Mouse (Mus musculus): ENCODE measurements around the gene Crtam. TPM values are rescaled to one million over a fixed set of nuclear protein-coding genes. Genes with fewer than 3 reads are reported as not detected.
A peak's percentile ranks its signal among the peaks of the same experiment; 100 is the strongest.

The Crtam gene
- polyA plus RNA-seq, 1 experiment from 2014 or later: not detected

GRCm38 (mm10) chr9:41047654-41048053, 43.2 kb upstream of the Crtam start:
- Histone ChIP-seq H3K9me3 (ENCODE audit: control insufficient read depth, low read length) (no peaks in the 10 kb centered on the region), H3K4me2 (ENCODE audit: low read depth) (no peak overlapping the region), H3K36me3 (ENCODE audit: control insufficient read depth, insufficient read depth, low read length) (no peaks in the 10 kb centered on the region), H3K27me3 (ENCODE audit: control insufficient read depth, insufficient read depth, low read length) (no peaks in the 10 kb centered on the region), H3K4me3 (ENCODE audit: low read depth, low read length) (no peak overlapping the region), H3K4me1 (ENCODE audit: control insufficient read depth, insufficient read depth, low read length) (peaks cover 7% of the 10 kb centered on the region), H3K9ac (ENCODE audit: low read length) (no peak overlapping the region), H3K27ac (ENCODE audit: low read depth, low read length) (no peak overlapping the region)
- DNase-seq (ENCODE audit: low spot score): no peak
- no peak for ATAC-seq (ENCODE audit: insufficient read depth, low FRiP score, low TSS enrichment)
- 91% methylated on average over 2 of the region's 2 CpGs for WGBS

GRCm38 (mm10) chr9:41044626-41045025, 40.2 kb upstream of the Crtam start:
- no peak overlapping the region for H3K4me2 ChIP-seq (ENCODE audit: low read depth)
- no peak overlapping the region for H3K27ac ChIP-seq (ENCODE audit: low read depth, low read length)
- ATAC-seq (ENCODE audit: insufficient read depth, low FRiP score, low TSS enrichment): no peak

GRCm38 (mm10) chr9:41043641-41044040, 39.2 kb upstream of the Crtam start:
- 91% methylated on average over 5 of the region's 5 CpGs for WGBS
- Histone ChIP-seq H3K9me3 (ENCODE audit: control insufficient read depth, low read length) (no peaks in the 10 kb centered on the region), H3K4me3 (ENCODE audit: low read depth, low read length) (no peak overlapping the region), H3K27ac (ENCODE audit: low read depth, low read length) (no peak overlapping the region), H3K9ac (ENCODE audit: low read length) (no peak overlapping the region), H3K4me2 (ENCODE audit: low read depth) (no peak overlapping the region), H3K27me3 (ENCODE audit: control insufficient read depth, insufficient read depth, low read length) (no peaks in the 10 kb centered on the region), H3K4me1 (ENCODE audit: control insufficient read depth, insufficient read depth, low read length) (no peaks in the 10 kb centered on the region), H3K36me3 (ENCODE audit: control insufficient read depth, insufficient read depth, low read length) (no peaks in the 10 kb centered on the region)
- DNase-seq (ENCODE audit: low spot score) (no peak), ATAC-seq (ENCODE audit: insufficient read depth, low FRiP score, low TSS enrichment) (no peak)

More at GRCm38 (mm10) chr9:41044626-41045025, 40.2 kb upstream of the Crtam start:
- peak; percentile 78 for DNase-seq (ENCODE audit: low spot score)
- no peaks in the 10 kb centered on the region for H3K9me3 ChIP-seq (ENCODE audit: control insufficient read depth, low read length)
- H3K4me1 ChIP-seq (ENCODE audit: control insufficient read depth, insufficient read depth, low read length): no peaks in the 10 kb centered on the region
- H3K36me3 ChIP-seq (ENCODE audit: control insufficient read depth, insufficient read depth, low read length): no peaks in the 10 kb centered on the region
- no peaks in the 10 kb centered on the region for H3K27me3 ChIP-seq (ENCODE audit: control insufficient read depth, insufficient read depth, low read length)
- no peak overlapping the region for H3K4me3 ChIP-seq (ENCODE audit: low read depth, low read length)
- H3K9ac ChIP-seq (ENCODE audit: low read length): no peak overlapping the region
- WGBS: 20% methylated on average over 3 of the region's 3 CpGs

- WGBS: 85% methylated on average over 3 of the region's 3 CpGs
- Histone ChIP-seq H3K36me3 (ENCODE audit: control insufficient read depth, insufficient read depth, low read length) (no peaks in the 10 kb centered on the region), H3K4me2 (ENCODE audit: low read depth) (no peak overlapping the region), H3K9me3 (ENCODE audit: control insufficient read depth, low read length) (no peaks in the 10 kb centered on the region), H3K4me1 (ENCODE audit: control insufficient read depth, insufficient read depth, low read length) (no peaks in the 10 kb centered on the region), H3K9ac (ENCODE audit: low read length) (no peak overlapping the region), H3K27me3 (ENCODE audit: control insufficient read depth, insufficient read depth, low read length) (no peaks in the 10 kb centered on the region), H3K4me3 (ENCODE audit: low read depth, low read length) (no peak overlapping the region), H3K27ac (ENCODE audit: low read depth, low read length) (no peak overlapping the region)
- DNase-seq (ENCODE audit: low spot score) (no peak), ATAC-seq (ENCODE audit: insufficient read depth, low FRiP score, low TSS enrichment) (no peak)
These were observed 37.0 kb upstream of the Crtam start for GRCm38 (mm10) chr9:41041404-41041803.

- Histone ChIP-seq H3K4me3 (ENCODE audit: low read depth, low read length) (no peak overlapping the region), H3K9me3 (ENCODE audit: control insufficient read depth, low read length) (no peaks in the 10 kb centered on the region), H3K27me3 (ENCODE audit: control insufficient read depth, insufficient read depth, low read length) (no peaks in the 10 kb centered on the region), H3K9ac (ENCODE audit: low read length) (no peak overlapping the region), H3K4me1 (ENCODE audit: control insufficient read depth, insufficient read depth, low read length) (no peaks in the 10 kb centered on the region), H3K4me2 (ENCODE audit: low read depth) (no peak overlapping the region), H3K27ac (ENCODE audit: low read depth, low read length) (no peak overlapping the region), H3K36me3 (ENCODE audit: control insufficient read depth, insufficient read depth, low read length) (no peaks in the 10 kb centered on the region)
- DNase-seq (ENCODE audit: low spot score) (no peak), ATAC-seq (ENCODE audit: insufficient read depth, low FRiP score, low TSS enrichment) (no peak)
- 53% methylated on average over 9 of the region's 9 CpGs for WGBS
These were observed 33.8 kb upstream of the Crtam start for GRCm38 (mm10) chr9:41038150-41038664.

GRCm38 (mm10) chr9:41031590-41032489, 27.4 kb upstream of the Crtam start:
- H3K36me3 ChIP-seq (ENCODE audit: control insufficient read depth, insufficient read depth, low read length): no peaks in the 10 kb centered on the region
- H3K9ac ChIP-seq (ENCODE audit: low read length): no peak overlapping the region
- no peak overlapping the region for H3K4me2 ChIP-seq (ENCODE audit: low read depth)
- H3K27me3 ChIP-seq (ENCODE audit: control insufficient read depth, insufficient read depth, low read length): no peaks in the 10 kb centered on the region
- no peaks in the 10 kb centered on the region for H3K4me1 ChIP-seq (ENCODE audit: control insufficient read depth, insufficient read depth, low read length)
- no peak for ATAC-seq (ENCODE audit: insufficient read depth, low FRiP score, low TSS enrichment)
- no peak overlapping the region for H3K27ac ChIP-seq (ENCODE audit: low read depth, low read length)
- no peak for DNase-seq (ENCODE audit: low spot score)
- H3K4me3 ChIP-seq (ENCODE audit: low read depth, low read length): no peak overlapping the region
- H3K9me3 ChIP-seq (ENCODE audit: control insufficient read depth, low read length): no peaks in the 10 kb centered on the region
- WGBS: 50% methylated on average over 18 of the region's 18 CpGs

- WGBS: 79% methylated on average over 6 of the region's 6 CpGs
- no peak overlapping the region for H3K4me3 ChIP-seq (ENCODE audit: low read depth, low read length)
- no peak overlapping the region for H3K9ac ChIP-seq (ENCODE audit: low read length)
- no peaks in the 10 kb centered on the region for H3K9me3 ChIP-seq (ENCODE audit: control insufficient read depth, low read length)
- H3K36me3 ChIP-seq (ENCODE audit: control insufficient read depth, insufficient read depth, low read length): no peaks in the 10 kb centered on the region
- no peaks in the 10 kb centered on the region for H3K4me1 ChIP-seq (ENCODE audit: control insufficient read depth, insufficient read depth, low read length)
- no peak overlapping the region for H3K4me2 ChIP-seq (ENCODE audit: low read depth)
- H3K27ac ChIP-seq (ENCODE audit: low read depth, low read length): no peak overlapping the region
- ATAC-seq (ENCODE audit: insufficient read depth, low FRiP score, low TSS enrichment) (no peak), DNase-seq (ENCODE audit: low spot score) (no peak)
- H3K27me3 ChIP-seq (ENCODE audit: control insufficient read depth, insufficient read depth, low read length): no peaks in the 10 kb centered on the region
These were observed 25.4 kb upstream of the Crtam start for GRCm38 (mm10) chr9:41029827-41030226.

- peak; percentile 31; the same call in 1 of the 2 replicates for ATAC-seq (ENCODE audit: insufficient read depth, low FRiP score, low TSS enrichment)
- H3K27me3 ChIP-seq (ENCODE audit: control insufficient read depth, insufficient read depth, low read length): no peaks in the 10 kb centered on the region
- DNase-seq (ENCODE audit: low spot score): peak; percentile 67
- WGBS: 46% methylated on average over 5 of the region's 5 CpGs
- H3K4me2 ChIP-seq (ENCODE audit: low read depth): no peak overlapping the region
- no peak overlapping the region for H3K27ac ChIP-seq (ENCODE audit: low read depth, low read length)
- H3K9me3 ChIP-seq (ENCODE audit: control insufficient read depth, low read length): no peaks in the 10 kb centered on the region
- H3K9ac ChIP-seq (ENCODE audit: low read length): no peak overlapping the region
- no peaks in the 10 kb centered on the region for H3K36me3 ChIP-seq (ENCODE audit: control insufficient read depth, insufficient read depth, low read length)
- H3K4me1 ChIP-seq (ENCODE audit: control insufficient read depth, insufficient read depth, low read length): no peaks in the 10 kb centered on the region
- H3K4me3 ChIP-seq (ENCODE audit: low read depth, low read length): no peak overlapping the region
These were observed 24.0 kb upstream of the Crtam start for GRCm38 (mm10) chr9:41028470-41028869.

GRCm38 (mm10) chr9:41021690-41022089, 17.3 kb upstream of the Crtam start:
- H3K27ac ChIP-seq (ENCODE audit: low read depth, low read length): no peak overlapping the region
- H3K4me3 ChIP-seq (ENCODE audit: low read depth, low read length): no peak overlapping the region
- H3K4me1 ChIP-seq (ENCODE audit: control insufficient read depth, insufficient read depth, low read length): no peaks in the 10 kb centered on the region
- H3K27me3 ChIP-seq (ENCODE audit: control insufficient read depth, insufficient read depth, low read length): no peaks in the 10 kb centered on the region
- no peaks in the 10 kb centered on the region for H3K9me3 ChIP-seq (ENCODE audit: control insufficient read depth, low read length)
- no peak overlapping the region for H3K9ac ChIP-seq (ENCODE audit: low read length)
- no peak for ATAC-seq (ENCODE audit: insufficient read depth, low FRiP score, low TSS enrichment)
- WGBS: 73% methylated on average over 3 of the region's 3 CpGs
- no peaks in the 10 kb centered on the region for H3K36me3 ChIP-seq (ENCODE audit: control insufficient read depth, insufficient read depth, low read length)
- DNase-seq (ENCODE audit: low spot score): no peak
- H3K4me2 ChIP-seq (ENCODE audit: low read depth): no peak overlapping the region

Data from neural tube, embryonic 11.5 days (tissue).